Mouse (Mus musculus): ENCODE measurements around the gene Zdhhc5. TPM values are rescaled to one million over a fixed set of nuclear protein-coding genes. Genes with fewer than 3 reads are reported as not detected.
"Not testable (repeated sequence)": the region's sequence is repeated elsewhere in the genome, so short reads cannot be mapped to it uniquely, and the experiment has no call there.

Zdhhc5 gene
- polyA plus RNA-seq, 1 experiment from 2014 or later = 29.7 TPM

- H3K9ac ChIP-seq (ENCODE audit: low read length) = no peak overlapping the region
- H3K9me3 ChIP-seq (ENCODE audit: control insufficient read depth, low read length) = no peaks in the 10 kb centered on the region
- DNase-seq (ENCODE audit: low spot score) = no peak
- H3K27ac ChIP-seq (replicated peaks) = no peak overlapping the region
- 0 out of 2 replicates have a peak, but pooled peaks cover 2% of the 10 kb centered on the region for H3K27me3 ChIP-seq (ENCODE audit: control insufficient read depth, insufficient read depth, low read length)
- H3K4me3 ChIP-seq (ENCODE audit: low read depth, low read length) = no peak overlapping the region
- no peak overlapping the region for H3K4me2 ChIP-seq (replicated peaks; ENCODE audit: low read depth)
- no peaks in the 10 kb centered on the region for H3K36me3 ChIP-seq (ENCODE audit: control insufficient read depth, insufficient read depth, low read length)
- 62% methylated on average over 1 of the region's 1 CpGs for WGBS
- peaks cover 3% of the 10 kb centered on the region; the same call in 1 of the 2 replicates for H3K4me1 ChIP-seq (replicated peaks; ENCODE audit: control insufficient read depth, insufficient read depth)
- no peak for ATAC-seq (ENCODE audit: low FRiP score, low TSS enrichment)
- no peak for TF ChIP-seq EP300 (optimal IDR thresholded peaks at IDR 0.05)
- TF ChIP-seq CTCF (IDR thresholded peaks at IDR 0.05; ENCODE audit: low read depth) = no peak
Measured at GRCm38 (mm10) chr2:84732394-84732793, 17.4 kb upstream of the Zdhhc5 start.

GRCm38 (mm10) chr2:84731206-84731605 is 16.2 kb upstream of the Zdhhc5 start:
- DNase-seq (ENCODE audit: low spot score) (no peak), ATAC-seq (ENCODE audit: low FRiP score, low TSS enrichment) (no peak)
- H3K9me3 ChIP-seq (ENCODE audit: control insufficient read depth, low read length) = no peaks in the 10 kb centered on the region
- peaks cover under 1% of the 10 kb centered on the region; the same call in 1 of the 2 replicates for H3K4me1 ChIP-seq (replicated peaks; ENCODE audit: control insufficient read depth, insufficient read depth)
- no peak overlapping the region for H3K9ac ChIP-seq (ENCODE audit: low read length)
- TF ChIP-seq CTCF (IDR thresholded peaks at IDR 0.05; ENCODE audit: low read depth) = no peak
- TF ChIP-seq EP300 (optimal IDR thresholded peaks at IDR 0.05) = no peak
- no peak overlapping the region for H3K4me2 ChIP-seq (replicated peaks; ENCODE audit: low read depth)
- 0 out of 2 replicates have a peak, but pooled peaks cover 2% of the 10 kb centered on the region for H3K27me3 ChIP-seq (ENCODE audit: control insufficient read depth, insufficient read depth, low read length)
- H3K4me3 ChIP-seq (ENCODE audit: low read depth, low read length) = no peak overlapping the region
- 72% methylated on average over 3 of the region's 3 CpGs for WGBS
- H3K27ac ChIP-seq (replicated peaks) = no peak overlapping the region
- H3K36me3 ChIP-seq (ENCODE audit: control insufficient read depth, insufficient read depth, low read length) = no peaks in the 10 kb centered on the region

GRCm38 (mm10) chr2:84728191-84728590 is 13.2 kb upstream of the Zdhhc5 start:
- not testable (repeated sequence) for H3K36me3 ChIP-seq (ENCODE audit: control insufficient read depth, insufficient read depth, low read length); H3K27ac ChIP-seq (replicated peaks); H3K4me1 ChIP-seq (replicated peaks; ENCODE audit: control insufficient read depth, insufficient read depth); H3K4me3 ChIP-seq (ENCODE audit: low read depth, low read length); ATAC-seq (ENCODE audit: low FRiP score, low TSS enrichment); DNase-seq (ENCODE audit: low spot score); H3K9me3 ChIP-seq (ENCODE audit: control insufficient read depth, low read length); H3K4me2 ChIP-seq (replicated peaks; ENCODE audit: low read depth); H3K27me3 ChIP-seq (ENCODE audit: control insufficient read depth, insufficient read depth, low read length); H3K9ac ChIP-seq (ENCODE audit: low read length)
- 81% methylated on average over 5 of the region's 5 CpGs for WGBS

GRCm38 (mm10) chr2:84727172-84727858 is 12.3 kb upstream of the Zdhhc5 start, which contains the start of gene Clp1:
Gene Clp1 (minus strand): TSS chr2:84727350.
- Histone ChIP-seq H3K27ac (replicated peaks) (peak within 1 kb of the TSS; percentile 89), H3K27me3 (ENCODE audit: control insufficient read depth, insufficient read depth, low read length) (no peaks in the 10 kb centered on the region), H3K4me3 (ENCODE audit: low read depth, low read length) (peak within 1 kb of the TSS; percentile 63), H3K4me1 (replicated peaks; ENCODE audit: control insufficient read depth, insufficient read depth) (0 out of 2 replicates have a peak, but pooled peaks cover 2% of the 10 kb centered on the region), H3K36me3 (ENCODE audit: control insufficient read depth, insufficient read depth, low read length) (peaks cover 6% of the 10 kb centered on the region), H3K9me3 (ENCODE audit: control insufficient read depth, low read length) (no peaks in the 10 kb centered on the region), H3K9ac (ENCODE audit: low read length) (peak within 1 kb of the TSS; percentile 61), H3K4me2 (replicated peaks; ENCODE audit: low read depth) (peak within 1 kb of the TSS; percentile 74)
- ATAC-seq (ENCODE audit: low FRiP score, low TSS enrichment) (peak; percentile 98), DNase-seq (ENCODE audit: low spot score) (peak; percentile 98)
- TF ChIP-seq CTCF (IDR thresholded peaks at IDR 0.05; ENCODE audit: low read depth) = 0 out of 2 replicates have a peak, but pooled peaks have one; percentile 2
- no peak for TF ChIP-seq EP300 (optimal IDR thresholded peaks at IDR 0.05)
- under 1% methylated on average over 39 of the region's 39 CpGs for WGBS

- no peaks in the 10 kb centered on the region for H3K9me3 ChIP-seq (ENCODE audit: control insufficient read depth, low read length)
- 3% methylated on average over 9 of the region's 9 CpGs for WGBS
- H3K36me3 ChIP-seq (ENCODE audit: control insufficient read depth, insufficient read depth, low read length) = peaks cover 6% of the 10 kb centered on the region
- peak overlapping the region; percentile 74 for H3K4me2 ChIP-seq (replicated peaks; ENCODE audit: low read depth)
- no peaks in the 10 kb centered on the region for H3K27me3 ChIP-seq (ENCODE audit: control insufficient read depth, insufficient read depth, low read length)
- H3K4me1 ChIP-seq (replicated peaks; ENCODE audit: control insufficient read depth, insufficient read depth) = 0 out of 2 replicates have a peak, but pooled peaks cover 2% of the 10 kb centered on the region
- DNase-seq (ENCODE audit: low spot score) (no peak), ATAC-seq (ENCODE audit: low FRiP score, low TSS enrichment) (no peak)
- peak overlapping the region; percentile 63 for H3K4me3 ChIP-seq (ENCODE audit: low read depth, low read length)
- peak overlapping the region; percentile 61 for H3K9ac ChIP-seq (ENCODE audit: low read length)
- TF ChIP-seq EP300 (optimal IDR thresholded peaks at IDR 0.05) = no peak
- no peak for TF ChIP-seq CTCF (IDR thresholded peaks at IDR 0.05; ENCODE audit: low read depth)
- H3K27ac ChIP-seq (replicated peaks) = no peak overlapping the region
Measured at GRCm38 (mm10) chr2:84726716-84727115, 11.7 kb upstream of the Zdhhc5 start.

GRCm38 (mm10) chr2:84725770-84726169 is 10.8 kb upstream of the Zdhhc5 start:
- no peak for DNase-seq (ENCODE audit: low spot score)
- H3K36me3 ChIP-seq (ENCODE audit: control insufficient read depth, insufficient read depth, low read length) = peaks cover 6% of the 10 kb centered on the region
- no peak overlapping the region for H3K9ac ChIP-seq (ENCODE audit: low read length)
- no peak for ATAC-seq (ENCODE audit: low FRiP score, low TSS enrichment)
- no peak overlapping the region for H3K27ac ChIP-seq (replicated peaks)
- TF ChIP-seq EP300 (optimal IDR thresholded peaks at IDR 0.05) (no peak), CTCF (IDR thresholded peaks at IDR 0.05; ENCODE audit: low read depth) (no peak)
- no peak overlapping the region for H3K4me2 ChIP-seq (replicated peaks; ENCODE audit: low read depth)
- H3K4me1 ChIP-seq (replicated peaks; ENCODE audit: control insufficient read depth, insufficient read depth) = 0 out of 2 replicates have a peak, but pooled peaks cover 2% of the 10 kb centered on the region
- no peaks in the 10 kb centered on the region for H3K9me3 ChIP-seq (ENCODE audit: control insufficient read depth, low read length)
- no peaks in the 10 kb centered on the region for H3K27me3 ChIP-seq (ENCODE audit: control insufficient read depth, insufficient read depth, low read length)
- 91% methylated on average over 10 of the region's 10 CpGs for WGBS
- no peak overlapping the region for H3K4me3 ChIP-seq (ENCODE audit: low read depth, low read length)

Measured in stomach, postnatal 0 days (tissue).